Mouse (Mus musculus) brain, embryonic 14.5 days (tissue): ENCODE measurements around the gene Elmod1.

Experiments
- CTCF ChIP-seq: fragments of 200-500 bp; IDR thresholded peaks from 2 replicates; pipeline ENCODE4 v1.5.1; 2012; ENCODE audit warnings: inconsistent platforms, mild to moderate bottlenecking, moderate library complexity, borderline replicate concordance; ENCODE audit not compliant: insufficient read depth, insufficient read length; ENCODE audit errors: extremely low read depth
- POLR2A ChIP-seq: fragments of 200-500 bp; IDR thresholded peaks from 2 replicates; pipeline ENCODE4 v1.6.1; 2012; ENCODE audit warnings: mild to moderate bottlenecking, inconsistent platforms, borderline replicate concordance; ENCODE audit not compliant: poor library complexity, insufficient read depth, insufficient read length, severe bottlenecking; ENCODE audit errors: extremely low read depth

DNA sequence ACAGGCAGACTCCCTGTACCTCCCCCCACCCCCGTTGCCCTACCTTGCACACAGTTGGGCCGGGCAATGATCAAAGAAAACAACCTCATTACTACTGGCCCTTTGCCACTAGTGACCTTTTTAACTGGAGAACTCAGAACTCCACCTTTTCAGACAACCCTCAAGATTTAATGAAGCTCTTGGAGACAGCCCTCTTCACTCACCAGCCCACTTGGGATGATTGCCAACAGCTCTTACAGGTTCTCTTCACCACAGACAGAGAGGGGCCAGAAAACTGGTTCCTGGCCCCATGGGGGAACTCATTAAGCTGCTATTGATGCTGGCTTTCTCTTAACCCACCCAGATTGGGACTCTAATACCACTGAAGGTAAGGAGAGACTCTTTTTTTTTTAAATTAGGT, 97.7 kb downstream of the Elmod1 start:
- TF ChIP-seq POLR2A (no peak), CTCF (no peak)
